Mouse (Mus musculus) limb, embryonic 11.5 days (tissue): ENCODE results near the gene 4933434E20Rik. TPM values are rescaled to one million over a fixed set of nuclear protein-coding genes. Genes with fewer than 3 reads are reported as not detected.

ENCODE experiments used
- ATAC-seq: fragments of 200-750 bp; cut with Nextera tagmentation; 2 replicates; pipeline ENCODE4 v1.8.0; 2017; ENCODE audit warnings: low read depth; ENCODE audit not compliant: insufficient number of reproducible peaks, low FRiP score, low TSS enrichment
- DNase-seq: peaks from one replicate; pipeline ENCODE4 v3.0.0-alpha.2; 2015; ENCODE audit warnings: low spot score
- H3K27ac ChIP-seq: fragments of 300-500 bp; sonication (generic); replicated peaks from 2 replicates; pipeline ENCODE4 v1.5.1; 2014; ENCODE audit warnings: low read depth, mild to moderate bottlenecking, low read length
- H3K27me3 ChIP-seq: fragments of 300-500 bp; sonication (generic); 2 replicates; pipeline ENCODE4 v1.6.1; 2014; ENCODE audit warnings: mild to moderate bottlenecking, low read length, mixed read lengths; ENCODE audit not compliant: control insufficient read depth, insufficient read depth
- H3K36me3 ChIP-seq: fragments of 300-500 bp; sonication (generic); 2 replicates; pipeline ENCODE4 v1.6.1; 2014; ENCODE audit warnings: mild to moderate bottlenecking, low read length, moderate library complexity, mixed read lengths; ENCODE audit not compliant: control insufficient read depth, insufficient read depth
- H3K4me1 ChIP-seq: fragments of 300-500 bp; sonication (generic); 2 replicates; pipeline ENCODE4 v1.6.1; 2014; ENCODE audit warnings: low read length, mixed read lengths; ENCODE audit not compliant: control insufficient read depth, insufficient read depth
- H3K4me2 ChIP-seq: fragments of 300-500 bp; sonication (generic); 2 replicates; pipeline ENCODE4 v1.6.1; 2014; ENCODE audit warnings: low read depth, mild to moderate bottlenecking, moderate library complexity; ENCODE audit not compliant: severe bottlenecking
- H3K4me3 ChIP-seq: fragments of 300-500 bp; sonication (generic); 2 replicates; pipeline ENCODE4 v1.5.1; 2014; ENCODE audit warnings: low read depth, low read length
- H3K9ac ChIP-seq: fragments of 300-500 bp; sonication (generic); 2 replicates; pipeline ENCODE4 v1.6.1; 2014; ENCODE audit warnings: mild to moderate bottlenecking, low read length
- H3K9me3 ChIP-seq: fragments of 300-500 bp; sonication (generic); 2 replicates; pipeline ENCODE4 v1.6.1; 2016; ENCODE audit warnings: low read length; ENCODE audit not compliant: control insufficient read depth
- WGBS: fragments of 180-500 bp; shearing (Covaris S2); extraction: QIAGEN DNeasy Blood & Tissue Kit; methylation state at CpG from one replicate; pipeline ENCODE4 v1.1.7; 2014; 5-methylcytosine and 5-hydroxymethylcytosine counted together
- polyA plus RNA-seq: library from polyadenylated mRNA; unstranded; fragments of >200 nt; fragmentation: Nextera tagmentation; extraction: Ambion mirVana; gene quantifications from 2 replicates; pipeline ENCODE4 v1.2.1, GENCODE M21; 2014

The 4933434E20Rik gene
- 160 and 175 TPM in 2 replicates for polyA plus RNA-seq

DNA sequence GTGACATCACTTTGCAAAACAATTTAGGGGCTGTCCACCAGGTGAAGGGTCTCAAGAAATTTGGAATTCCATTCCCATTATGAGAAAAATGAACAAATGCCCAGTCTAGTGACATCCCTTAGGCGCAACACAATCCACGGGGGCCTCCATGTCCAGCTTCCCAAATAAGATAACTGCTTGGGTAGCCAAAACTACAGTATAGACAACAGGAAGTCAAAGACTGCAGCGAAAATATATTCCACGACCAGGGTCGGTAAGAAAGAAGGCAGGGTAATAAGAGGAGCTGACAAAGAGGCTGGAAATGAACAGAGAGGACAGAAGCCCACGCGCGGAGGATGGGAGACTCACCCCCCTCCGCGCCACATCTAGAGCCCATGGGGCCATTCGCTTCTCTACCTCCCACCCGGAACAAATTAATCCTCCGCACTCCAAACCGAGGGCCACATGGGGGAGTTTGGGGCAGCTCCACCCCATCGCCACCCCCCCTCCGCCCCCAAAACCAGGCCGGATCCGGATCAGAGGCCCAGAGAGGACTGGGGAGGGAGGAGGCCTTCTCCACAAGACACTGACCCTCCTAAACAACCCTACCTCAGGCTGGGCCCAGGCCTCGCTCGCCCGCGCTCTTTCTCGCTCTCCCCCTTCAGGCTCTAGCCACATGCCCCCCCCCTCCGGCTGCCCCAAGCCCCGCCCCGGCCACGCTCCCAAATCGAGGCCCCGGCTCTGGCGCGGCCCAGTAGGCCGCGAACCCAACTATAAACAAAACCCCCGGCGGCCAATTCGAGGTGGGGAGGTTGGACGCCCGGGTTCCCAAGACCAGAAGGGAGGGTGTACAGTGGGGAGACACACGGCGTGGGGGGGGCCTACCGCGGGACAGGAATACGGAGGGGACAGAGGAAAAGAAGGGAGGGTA, at the start of gene 4933434E20Rik:
Gene 4933434E20Rik, plus strand, starts transcription at position 196 of the 910 bp plus-strand sequence.
- Histone ChIP-seq H3K27me3 (no peaks in the 10 kb centered on the region), H3K4me3 (peak within 1 kb of the TSS; percentile 61), H3K27ac (peak within 1 kb of the TSS; percentile 88), H3K4me1 (0 out of 2 replicates have a peak, but pooled peaks cover 5% of the 10 kb centered on the region), H3K9me3 (no peaks in the 10 kb centered on the region), H3K4me2 (peak within 1 kb of the TSS; percentile 54), H3K36me3 (peaks cover 3% of the 10 kb centered on the region; the same call in 1 of the 2 replicates), H3K9ac (peak within 1 kb of the TSS; percentile 83)
- DNase-seq: peak; percentile 74
- WGBS: under 1% methylated on average over 39 of the region's 43 CpGs
- peak; percentile 78 for ATAC-seq

GRCm38 (mm10) chr3:90004091-90004796, 47.2 kb upstream of the 4933434E20Rik start:
- WGBS: 53% methylated on average over 3 of the region's 3 CpGs
- H3K9ac ChIP-seq: no peak overlapping the region
- no peak overlapping the region for H3K27ac ChIP-seq
- peaks cover 24% of the 10 kb centered on the region for H3K36me3 ChIP-seq
- no peak overlapping the region for H3K4me3 ChIP-seq
- no peaks in the 10 kb centered on the region for H3K27me3 ChIP-seq
- DNase-seq (no peak), ATAC-seq (no peak)
- H3K4me2 ChIP-seq: no peak overlapping the region
- H3K4me1 ChIP-seq: 0 out of 2 replicates have a peak, but pooled peaks cover 7% of the 10 kb centered on the region
- no peaks in the 10 kb centered on the region for H3K9me3 ChIP-seq

DNA sequence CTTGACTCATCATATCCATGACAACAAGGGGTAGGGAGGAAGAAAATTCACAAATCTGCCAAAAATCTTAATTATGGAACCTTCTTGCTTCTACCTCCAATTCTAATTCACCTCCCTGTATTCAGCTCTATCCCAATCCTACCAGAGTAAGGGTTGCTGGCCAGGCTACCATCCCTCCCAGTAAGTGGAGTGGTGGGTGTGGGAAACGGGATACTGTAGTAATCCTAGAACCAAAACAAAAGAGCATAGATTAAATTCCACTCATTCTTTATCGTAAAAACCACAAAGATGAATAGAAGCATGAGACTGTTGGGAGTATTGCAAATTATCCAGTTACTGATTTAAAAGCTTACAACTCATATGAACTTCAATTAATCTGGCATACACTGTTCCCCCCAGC, 41.1 kb upstream of the 4933434E20Rik start:
- Histone ChIP-seq H3K27me3 (no peaks in the 10 kb centered on the region), H3K4me1 (no peaks in the 10 kb centered on the region), H3K9ac (no peak overlapping the region), H3K27ac (no peak overlapping the region), H3K4me2 (no peak overlapping the region), H3K36me3 (peaks cover 33% of the 10 kb centered on the region), H3K9me3 (no peaks in the 10 kb centered on the region), H3K4me3 (no peak overlapping the region)
- WGBS: 80% methylated on average over 2 of the region's 2 CpGs
- DNase-seq (no peak), ATAC-seq (no peak)

DNA sequence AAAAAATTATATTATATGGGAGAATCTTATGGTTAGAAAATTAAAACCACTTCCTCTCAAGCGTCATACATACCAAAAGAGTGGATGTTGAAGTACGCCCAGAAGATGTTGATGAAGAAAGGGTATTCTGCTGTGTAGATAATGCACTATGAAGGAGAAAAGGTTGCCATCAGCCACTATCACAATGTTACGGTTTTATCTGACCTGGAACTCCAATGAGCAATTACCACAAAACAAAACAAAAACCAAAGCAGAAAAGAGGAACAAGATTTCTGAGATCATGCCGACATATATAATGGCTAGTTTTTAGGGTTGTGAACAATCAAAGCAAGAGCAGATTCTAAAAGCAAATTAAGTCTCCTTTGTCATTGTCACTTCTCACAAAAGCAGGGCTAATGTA, 34.8 kb upstream of the 4933434E20Rik start:
- no peaks in the 10 kb centered on the region for H3K4me1 ChIP-seq
- no peaks in the 10 kb centered on the region for H3K27me3 ChIP-seq
- no peak overlapping the region for H3K4me2 ChIP-seq
- DNase-seq: no peak
- H3K4me3 ChIP-seq: no peak overlapping the region
- no peaks in the 10 kb centered on the region for H3K9me3 ChIP-seq
- H3K9ac ChIP-seq: no peak overlapping the region
- H3K36me3 ChIP-seq: peaks cover 37% of the 10 kb centered on the region
- H3K27ac ChIP-seq: no peak overlapping the region
- no peak for ATAC-seq
- WGBS: 95% methylated on average over 4 of the region's 4 CpGs

DNA sequence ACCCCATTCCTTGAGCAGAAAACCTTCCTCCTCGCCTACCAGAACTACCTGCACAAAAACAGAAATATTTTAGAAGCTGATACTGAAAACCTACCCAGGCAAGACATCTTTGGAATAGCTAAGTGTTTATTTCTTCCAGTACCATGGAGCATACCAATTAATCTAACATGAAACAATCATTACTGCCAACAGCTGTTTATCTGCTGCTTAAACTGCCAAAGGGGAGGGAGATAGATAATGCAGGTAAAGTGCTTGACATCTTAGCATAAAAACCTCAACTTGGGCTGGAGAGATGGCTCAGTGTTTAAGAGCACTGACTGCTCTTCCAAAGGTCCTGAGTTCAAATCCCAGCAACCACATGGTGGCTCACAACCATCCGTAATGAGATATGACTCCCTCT, 16.8 kb upstream of the 4933434E20Rik start:
- Histone ChIP-seq H3K9ac (no peak overlapping the region), H3K4me1 (no peaks in the 10 kb centered on the region), H3K4me3 (no peak overlapping the region), H3K36me3 (peaks cover 18% of the 10 kb centered on the region), H3K27ac (no peak overlapping the region), H3K9me3 (no peaks in the 10 kb centered on the region), H3K27me3 (no peaks in the 10 kb centered on the region), H3K4me2 (no peak overlapping the region)
- ATAC-seq (no peak), DNase-seq (no peak)
- 90% methylated on average over 2 of the region's 2 CpGs for WGBS

- Histone ChIP-seq H3K4me3 (no peak overlapping the region), H3K4me1 (no peaks in the 10 kb centered on the region), H3K27me3 (no peaks in the 10 kb centered on the region), H3K36me3 (peaks cover 17% of the 10 kb centered on the region), H3K9ac (no peak overlapping the region), H3K4me2 (no peak overlapping the region), H3K27ac (no peak overlapping the region), H3K9me3 (no peaks in the 10 kb centered on the region)
- WGBS: 95% methylated on average over 1 of the region's 1 CpGs
- no peak for DNase-seq
- ATAC-seq: no peak
Measured at GRCm38 (mm10) chr3:90036263-90036662, 15.2 kb upstream of the 4933434E20Rik start.

- H3K36me3 ChIP-seq: peaks cover 2% of the 10 kb centered on the region; the same call in 1 of the 2 replicates
- WGBS: 79% methylated on average over 3 of the region's 3 CpGs
- H3K27me3 ChIP-seq: no peaks in the 10 kb centered on the region
- H3K4me1 ChIP-seq: 0 out of 2 replicates have a peak, but pooled peaks cover 5% of the 10 kb centered on the region
- H3K9ac ChIP-seq: no peak overlapping the region
- no peak overlapping the region for H3K4me2 ChIP-seq
- no peak overlapping the region for H3K27ac ChIP-seq
- DNase-seq: no peak
- ATAC-seq: no peak
- H3K4me3 ChIP-seq: no peak overlapping the region
- no peaks in the 10 kb centered on the region for H3K9me3 ChIP-seq
Measured at GRCm38 (mm10) chr3:90049691-90050090, 1.7 kb upstream of the 4933434E20Rik start.
